Mouse (Mus musculus) lung, postnatal 0 days (tissue): Measurements from ENCODE around the gene Ggta1.

ENCODE experiments used
- CTCF ChIP-seq: IDR thresholded peaks from 2 replicates; pipeline ENCODE4 v1.5.1; 2016; ENCODE audit warnings: antibody characterized with exemption, mild to moderate bottlenecking
- EP300 ChIP-seq: IDR thresholded peaks from 2 replicates; pipeline ENCODE4 v1.6.1; 2016; ENCODE audit warnings: antibody characterized with exemption, mild to moderate bottlenecking, control low read depth

GRCm38 (mm10) chr2:35432011-35432410 lies 31.0 kb downstream of the Ggta1 start:
- TF ChIP-seq CTCF: no peak
- TF ChIP-seq EP300: no peak
